Mouse (Mus musculus) thymus, postnatal 4 days (tissue): Measurements from ENCODE around the gene Pip5k1c.

Experiments
- DNase-seq: peaks from one replicate; pipeline ENCODE4 v3.0.0; 2021

Pip5k1c gene

DNA sequence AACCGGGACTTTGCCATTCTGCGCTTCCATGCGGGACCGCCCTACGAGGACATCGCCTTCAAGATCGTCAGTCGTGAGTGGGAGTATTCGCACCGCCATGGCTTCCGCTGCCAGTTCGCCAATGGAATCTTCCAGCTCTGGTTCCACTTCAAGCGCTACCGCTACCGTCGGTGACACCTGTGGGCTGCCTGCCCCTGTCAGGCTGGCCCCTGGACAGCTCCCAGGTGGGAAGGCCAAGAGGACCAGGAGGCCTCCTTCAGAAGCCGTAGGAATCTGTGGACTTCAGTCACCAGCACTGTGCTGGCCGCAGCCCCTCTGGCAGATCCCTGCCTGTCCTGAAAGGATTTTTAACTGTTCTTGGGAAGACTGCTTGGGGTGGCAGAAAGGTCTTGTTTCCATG is 33.0 kb downstream of the Pip5k1c start:
- no peak for DNase-seq

DNA sequence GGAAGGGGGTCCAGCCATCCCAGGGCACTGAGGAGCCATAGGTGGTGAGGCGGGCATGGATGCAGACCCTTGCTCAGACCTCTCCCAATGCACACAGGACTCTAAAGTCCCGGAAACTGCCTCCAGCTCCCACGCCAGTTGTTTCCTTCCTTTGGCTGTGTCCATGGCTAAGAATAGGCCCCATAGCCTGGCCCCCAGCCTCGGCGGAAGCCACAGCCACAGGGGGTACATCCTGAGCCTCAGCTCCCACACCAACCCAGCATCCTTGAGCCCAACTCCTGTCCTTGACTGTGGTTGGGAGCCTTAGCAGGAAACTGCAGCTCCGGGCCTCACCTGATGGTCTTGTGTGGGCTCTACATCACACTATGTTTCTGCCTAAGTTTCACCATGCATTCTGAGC is 34.1 kb downstream of the Pip5k1c start:
- DNase-seq = peak; percentile 54

DNA sequence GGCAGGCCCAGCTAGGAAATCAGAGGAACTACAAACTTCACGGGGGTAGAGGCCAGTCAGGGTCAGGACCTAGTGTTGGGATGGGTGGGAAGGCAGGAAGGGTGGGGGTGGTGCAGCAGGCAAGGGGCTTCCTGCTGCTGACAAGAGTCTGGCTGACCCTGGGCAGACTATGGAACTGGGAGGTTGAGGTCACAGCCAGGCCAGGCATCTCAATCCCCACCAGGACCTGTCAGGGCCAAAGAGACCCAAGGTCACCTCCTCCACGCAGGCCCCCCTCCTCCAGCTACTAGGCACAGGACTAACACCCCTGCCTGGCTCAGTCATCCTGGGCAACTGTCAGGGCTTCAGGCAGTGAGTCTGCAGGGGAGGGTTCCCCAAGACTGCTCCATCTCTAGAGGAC is 35.2 kb downstream of the Pip5k1c start:
- no peak for DNase-seq

DNA sequence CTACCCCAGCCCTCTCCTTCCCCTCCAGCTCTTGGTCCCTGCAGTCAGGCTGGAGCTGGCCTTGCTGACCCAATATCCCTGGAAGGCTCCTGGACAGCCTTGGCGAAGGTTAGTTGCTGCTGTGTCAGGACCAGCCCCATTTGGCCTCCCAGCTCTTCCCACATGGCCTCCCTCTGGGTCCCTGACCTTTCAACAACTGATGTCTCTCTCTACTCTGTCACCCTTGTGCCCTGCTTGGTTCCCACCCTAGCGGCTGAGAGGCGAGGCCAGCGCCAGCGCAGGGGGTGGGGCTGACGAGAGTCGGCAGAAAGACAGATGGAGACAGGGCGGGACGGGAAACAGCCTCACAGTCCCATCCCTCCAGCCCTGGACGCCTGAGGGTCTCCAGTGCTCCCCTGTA is 35.6 kb downstream of the Pip5k1c start, which contains the start of gene Tbxa2r:
TSS of gene Tbxa2r (plus strand) at position 346 of the 400 bp plus-strand sequence.
- peak; percentile 92 for DNase-seq

DNA sequence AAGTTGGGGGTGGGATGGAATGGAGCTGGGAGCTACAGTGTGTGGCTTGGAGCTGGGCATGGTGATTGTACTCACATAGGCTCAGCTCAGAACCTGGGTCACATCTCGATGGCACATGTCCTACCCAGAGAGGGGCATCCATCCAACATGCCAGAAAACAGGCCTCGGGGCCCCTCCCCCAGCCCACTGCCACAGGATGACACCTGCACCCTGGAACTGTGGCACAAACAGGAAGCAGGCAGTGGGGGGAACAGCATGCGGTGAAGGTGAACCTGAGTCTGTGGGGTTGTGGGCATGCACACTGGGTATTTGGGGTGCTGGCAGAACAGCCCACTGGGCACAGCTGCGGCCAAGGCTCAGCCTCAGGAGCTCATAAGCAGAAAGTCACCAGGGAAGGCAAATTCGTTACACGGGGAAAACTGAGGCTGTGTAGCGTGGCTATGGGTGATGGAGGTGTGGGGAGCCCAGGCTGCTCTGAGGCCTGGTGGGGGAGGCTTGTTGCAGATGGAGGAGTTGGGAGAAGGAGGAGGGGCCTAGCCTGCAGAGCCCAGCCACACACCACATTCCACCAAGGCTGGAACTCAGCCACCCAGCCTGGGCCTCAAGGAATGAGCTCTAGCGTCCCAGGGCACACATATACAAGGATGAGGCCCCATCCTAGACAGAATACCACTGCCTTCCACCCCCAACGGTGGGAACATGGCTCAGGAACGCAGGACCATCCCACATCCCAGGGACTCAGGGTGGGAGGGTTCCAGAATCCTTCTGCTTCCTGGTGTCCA is 36.6 kb downstream of the Pip5k1c start:
- DNase-seq = peak; percentile 91

DNA sequence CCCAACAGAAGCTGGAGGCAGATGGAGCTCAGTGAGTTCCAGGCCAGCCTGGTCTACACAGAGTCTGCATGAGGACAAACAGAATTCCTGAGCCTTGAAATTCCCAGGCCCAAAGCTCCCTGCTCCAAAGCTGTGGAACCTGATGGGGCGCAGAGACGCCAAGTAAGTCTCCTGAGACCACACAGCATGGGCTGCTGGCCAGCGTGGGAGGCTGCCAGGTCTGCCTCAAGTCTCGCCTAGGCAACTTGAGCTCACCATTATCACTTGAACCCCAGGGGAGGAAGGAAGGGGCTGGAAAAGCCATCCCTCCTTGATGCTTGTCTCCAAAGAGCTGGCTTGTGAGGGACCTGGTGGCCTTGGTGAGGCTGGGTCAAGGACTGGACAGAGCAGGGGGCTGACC is 37.2 kb downstream of the Pip5k1c start:
- DNase-seq = peak; percentile 56

DNA sequence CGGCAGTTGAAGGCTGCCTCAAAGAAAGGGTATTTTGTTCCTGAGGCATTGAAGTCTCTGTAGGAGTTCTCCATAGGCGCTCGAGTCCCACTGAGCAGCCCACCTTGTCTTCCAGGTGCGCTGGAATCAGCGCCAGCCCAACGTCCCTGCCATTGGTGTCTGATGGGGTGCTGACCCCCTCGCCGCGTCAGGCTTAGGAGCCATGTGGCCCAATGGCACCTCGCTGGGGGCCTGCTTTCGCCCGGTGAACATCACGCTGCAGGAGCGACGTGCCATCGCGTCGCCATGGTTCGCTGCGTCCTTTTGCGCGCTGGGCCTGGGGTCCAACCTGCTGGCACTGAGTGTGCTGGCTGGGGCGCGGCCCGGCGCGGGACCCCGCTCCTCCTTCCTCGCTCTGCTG is 39.5 kb downstream of the Pip5k1c start:
- DNase-seq = no peak

DNA sequence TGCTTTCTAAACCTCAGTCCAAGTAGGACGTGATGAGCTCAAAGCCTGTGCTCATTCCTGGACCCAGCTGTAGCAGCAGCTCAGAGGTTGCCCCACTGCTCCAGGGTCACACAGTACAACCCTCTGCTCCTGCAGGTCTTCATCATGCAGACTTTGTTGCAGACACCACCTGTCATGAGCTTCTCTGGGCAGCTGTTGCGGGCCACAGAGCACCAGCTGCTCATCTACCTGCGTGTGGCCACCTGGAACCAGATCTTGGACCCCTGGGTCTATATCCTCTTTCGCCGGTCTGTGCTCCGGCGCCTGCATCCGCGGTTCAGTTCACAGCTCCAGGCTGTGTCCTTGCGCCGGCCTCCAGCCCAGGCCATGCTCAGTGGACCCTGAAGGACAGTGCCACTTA is 41.6 kb downstream of the Pip5k1c start:
- no peak for DNase-seq

DNA sequence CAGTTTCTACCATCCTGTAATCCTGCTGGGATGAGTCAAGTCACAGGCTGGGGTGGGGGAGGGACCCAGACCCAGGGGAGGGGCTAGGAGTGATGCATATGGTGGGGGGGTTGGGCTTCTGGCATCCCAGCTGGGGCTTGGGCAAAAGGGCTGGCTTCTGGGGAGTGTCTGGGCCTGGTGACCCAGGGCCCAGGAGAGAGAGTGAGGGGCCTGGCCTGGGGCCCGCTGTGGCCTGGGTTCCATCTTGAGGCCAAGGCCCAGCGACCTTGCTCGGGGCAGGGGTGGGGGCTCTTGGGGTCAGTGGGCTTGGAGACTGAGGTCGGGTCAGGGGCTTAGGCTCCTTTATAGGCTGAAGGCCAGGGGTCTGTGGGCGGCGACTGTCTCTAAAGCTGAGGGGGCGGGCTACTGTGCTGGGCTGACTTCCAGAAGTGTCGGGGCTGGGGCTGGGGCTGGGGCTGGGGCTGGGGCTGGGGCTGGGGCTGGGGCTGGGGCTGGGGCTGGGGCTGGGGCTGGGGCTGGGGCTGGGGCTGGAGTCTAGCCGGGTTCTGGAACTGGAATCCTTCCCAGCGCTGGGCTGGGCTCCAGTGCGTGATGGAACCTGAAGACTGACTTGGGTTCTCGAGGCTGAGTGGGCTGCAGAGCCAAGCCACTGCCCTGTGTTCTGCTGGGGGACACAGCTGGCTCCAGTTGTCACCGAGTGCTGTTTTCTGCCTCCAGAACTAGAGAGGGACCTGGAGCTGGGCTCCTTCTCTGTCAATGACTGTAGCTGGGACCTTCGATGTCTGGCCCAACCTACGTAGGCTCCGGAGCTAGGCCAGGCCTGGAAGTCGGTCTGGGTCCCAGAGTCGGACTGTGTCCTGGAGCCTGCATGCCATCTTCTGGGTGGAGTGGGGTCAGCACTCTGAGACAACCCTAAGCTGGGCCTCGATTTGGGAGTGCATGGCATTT is 42.9 kb downstream of the Pip5k1c start:
- no peak for DNase-seq

DNA sequence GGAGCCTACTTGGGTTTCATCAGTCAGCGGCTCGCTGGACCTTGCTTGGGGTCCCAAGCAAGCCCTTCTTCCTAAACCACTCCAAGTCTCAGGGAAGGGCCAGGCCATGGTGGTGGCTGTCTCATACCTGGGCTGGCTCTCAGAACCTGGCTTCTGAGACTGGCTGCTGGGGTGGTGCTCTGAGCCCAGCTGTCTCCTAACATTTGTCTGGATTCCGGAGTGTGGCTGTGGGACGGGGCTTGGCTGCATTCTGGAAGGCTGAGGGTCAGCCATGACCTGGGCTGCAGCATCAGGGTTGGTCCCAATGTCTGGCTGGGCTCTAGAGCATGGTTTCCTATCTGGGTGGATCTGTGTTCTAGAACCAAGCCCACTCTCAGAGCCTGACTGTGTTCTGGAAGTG is 43.8 kb downstream of the Pip5k1c start:
- DNase-seq = no peak

DNA sequence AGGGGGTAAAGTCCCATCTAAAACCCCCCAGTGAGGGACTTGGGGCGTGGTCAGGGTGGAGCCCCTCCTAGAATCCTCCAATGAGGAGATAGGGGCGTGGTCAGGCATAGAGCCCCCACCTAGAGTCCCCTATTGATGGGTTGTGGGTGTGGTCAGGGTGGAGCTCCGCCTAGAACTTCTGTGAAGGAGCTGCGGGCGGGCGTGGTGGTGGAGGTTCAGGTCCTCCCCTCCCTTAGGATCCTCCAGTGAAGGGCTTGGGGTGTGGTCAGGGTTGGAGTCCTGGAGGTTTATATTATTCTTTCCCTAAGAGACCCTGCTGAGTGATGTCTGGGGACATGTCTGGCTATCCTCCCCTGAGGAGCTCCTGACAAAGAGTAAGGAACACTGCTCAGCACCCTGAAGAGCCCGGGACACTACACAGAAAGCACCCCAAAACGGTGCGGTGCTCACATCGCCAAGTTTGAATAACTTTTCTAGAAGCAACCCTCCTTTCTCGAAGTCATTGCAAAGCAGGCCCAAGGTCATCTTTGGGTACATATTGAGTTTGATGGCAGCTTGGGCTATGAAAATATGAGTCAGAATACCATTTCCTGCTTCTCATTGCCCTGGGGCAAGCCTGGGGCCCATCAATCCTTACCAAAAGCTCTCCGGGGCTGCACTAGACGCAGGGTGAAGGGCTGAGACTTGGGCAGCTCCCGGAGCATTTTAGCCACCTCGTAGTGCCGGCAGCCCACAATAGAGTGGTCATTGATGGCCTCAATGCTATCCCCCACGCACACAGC is 48.0 kb downstream of the Pip5k1c start:
- no peak for DNase-seq

DNA sequence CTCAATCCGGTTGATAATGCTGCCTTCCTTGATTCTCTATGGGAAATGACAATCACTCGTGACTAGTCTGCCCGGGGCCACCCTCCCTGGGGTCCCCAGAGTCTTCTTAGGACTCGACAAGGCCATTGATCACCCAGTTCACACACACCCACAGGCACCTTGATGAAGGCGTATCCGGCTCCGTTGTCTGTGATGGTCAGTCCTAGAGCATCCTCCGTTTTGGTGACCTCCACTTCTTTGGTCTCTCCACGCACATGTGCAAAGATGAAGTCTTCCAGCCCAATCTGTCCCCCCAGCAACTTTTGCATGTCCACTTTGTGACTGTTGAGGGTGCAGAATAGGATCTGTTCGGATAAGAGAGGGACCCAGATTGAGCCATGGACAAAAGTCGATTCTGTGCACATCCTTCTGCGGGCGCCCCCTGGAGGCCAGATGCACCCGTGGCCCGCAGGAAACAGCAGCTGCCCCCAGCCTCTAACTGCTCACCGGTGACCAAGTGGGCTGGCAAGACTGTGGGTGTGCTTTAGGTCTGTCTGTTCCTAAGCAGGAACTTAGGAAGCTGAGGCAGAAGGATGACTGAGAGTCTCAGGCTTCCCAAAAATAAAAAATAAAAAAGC is 48.7 kb downstream of the Pip5k1c start:
- DNase-seq = peak; percentile 94

DNA sequence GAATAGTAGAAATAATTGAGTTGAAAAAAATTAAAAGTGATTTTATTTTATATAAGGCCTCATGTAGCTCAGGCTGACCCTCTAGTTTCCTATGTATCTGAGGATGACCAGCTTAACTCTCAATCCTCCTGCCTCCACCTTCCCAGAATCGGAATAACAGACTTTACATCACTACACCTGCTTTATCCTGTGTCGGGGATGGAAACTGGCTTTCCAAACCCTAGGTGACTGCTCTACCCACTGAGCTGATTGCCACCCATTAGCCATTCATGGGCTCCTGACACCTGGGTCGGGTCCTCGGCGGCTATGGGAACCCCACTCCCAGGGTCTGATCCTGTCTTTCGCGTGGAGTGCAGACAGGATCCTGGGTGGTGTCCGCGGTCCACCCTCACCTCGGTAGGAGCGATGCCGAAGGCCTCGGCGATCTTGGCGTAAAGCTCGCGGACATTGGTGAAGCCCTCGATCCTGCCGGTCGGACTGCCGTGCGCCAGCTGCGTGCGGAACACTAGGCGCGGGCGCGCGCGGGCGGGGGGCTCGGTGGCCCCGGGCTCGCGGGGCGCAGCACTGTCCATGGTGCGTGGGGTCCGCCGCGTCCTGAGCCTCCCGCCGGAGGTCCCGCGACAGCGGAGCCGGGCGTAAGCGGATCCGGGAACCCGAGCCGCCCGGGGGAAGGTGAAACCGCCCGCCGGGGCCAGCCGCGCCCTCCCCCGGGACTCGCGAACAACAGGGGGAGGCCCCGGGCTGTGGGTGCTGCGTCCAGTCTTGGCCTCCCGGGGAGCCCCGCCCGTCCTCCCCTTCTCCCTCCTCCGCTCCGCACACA is 50.1 kb downstream of the Pip5k1c start, which contains the start of gene Gipc3:
TSS of gene Gipc3 (minus strand) at position 581 of the 820 bp plus-strand sequence.
- peak; percentile 62 for DNase-seq

DNA sequence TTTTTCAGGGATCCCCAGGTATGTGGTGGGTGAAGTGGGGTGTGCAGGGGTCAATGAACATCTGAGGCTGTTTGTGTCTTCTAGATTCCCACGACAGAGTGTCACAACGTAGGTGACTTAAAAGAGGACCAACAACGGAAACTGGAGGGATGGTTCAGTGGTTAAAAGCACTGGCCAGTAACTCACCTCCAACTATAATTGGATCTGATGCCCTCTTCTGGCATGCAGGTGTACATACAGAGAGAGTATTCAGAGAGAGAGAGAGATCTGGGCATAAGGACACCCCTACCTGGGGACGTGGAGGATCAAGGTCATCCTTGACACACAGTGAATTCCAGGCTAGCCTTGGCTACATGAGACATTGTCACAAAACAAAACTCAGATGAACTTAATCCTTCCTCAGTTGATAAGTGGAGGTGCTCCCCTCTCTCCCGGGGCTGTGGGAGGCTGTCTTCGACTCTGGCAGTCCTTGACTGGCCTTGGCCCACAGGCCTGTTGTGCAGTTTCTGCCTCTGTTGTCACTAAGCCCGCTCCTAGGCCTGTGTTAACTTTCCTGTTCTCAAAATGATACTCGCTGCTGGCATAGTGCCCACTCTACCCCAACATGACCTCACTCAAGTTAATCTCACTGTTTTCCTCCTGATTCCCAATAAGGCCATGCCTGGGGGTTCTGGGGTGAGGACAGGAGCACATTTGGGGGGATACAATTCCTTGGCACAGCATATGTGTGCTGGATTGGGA is 51.8 kb downstream of the Pip5k1c start:
- DNase-seq = no peak

DNA sequence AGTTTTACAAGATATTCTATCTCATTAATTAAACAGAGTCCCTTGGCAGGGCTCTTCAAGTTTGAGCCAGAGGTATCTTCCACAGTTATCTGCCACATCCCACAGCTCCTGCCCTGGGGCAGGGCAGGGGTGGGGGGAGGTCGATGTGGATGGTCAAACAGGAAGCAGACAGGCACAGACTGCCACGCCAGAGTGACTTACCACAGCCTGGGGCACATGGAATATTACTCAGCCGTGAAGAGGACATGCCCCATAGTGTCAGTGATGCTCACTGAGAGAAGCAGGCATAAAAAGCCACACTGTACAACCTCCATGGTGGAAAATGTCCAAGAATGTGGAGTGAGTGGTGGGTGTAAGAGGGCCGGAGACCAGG is 52.4 kb downstream of the Pip5k1c start:
- no peak for DNase-seq

DNA sequence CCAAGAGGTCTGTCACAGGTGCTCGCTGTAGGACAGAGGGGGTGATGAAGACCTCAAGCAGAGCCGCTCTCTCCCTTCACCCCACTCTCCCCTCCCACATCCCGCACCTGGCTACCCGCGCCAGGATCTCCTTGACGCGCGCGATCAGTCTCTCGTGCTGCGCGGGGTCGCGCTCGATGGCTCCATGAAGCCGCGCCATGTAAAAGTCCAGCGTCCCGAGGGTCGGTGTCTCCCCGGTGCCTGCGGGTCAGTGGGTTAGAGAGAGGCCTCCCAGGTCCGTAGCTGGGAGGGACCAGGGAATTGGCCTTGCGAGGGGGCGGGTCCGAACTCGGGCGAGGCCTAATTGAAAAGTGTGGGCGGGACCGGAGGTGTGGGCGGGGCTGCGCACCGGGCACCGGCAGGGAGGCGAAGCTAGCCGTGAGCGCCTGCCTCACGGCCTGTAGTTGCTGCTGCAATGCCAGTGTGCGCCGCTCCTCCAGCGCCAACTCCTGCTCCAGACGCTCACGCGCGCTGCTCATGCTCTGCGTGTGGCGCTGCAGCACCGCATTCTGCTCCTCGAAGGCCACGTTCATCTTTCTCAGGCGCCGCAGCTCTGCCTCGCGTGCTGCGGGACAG is 53.8 kb downstream of the Pip5k1c start:
- DNase-seq = peak; percentile 68

DNA sequence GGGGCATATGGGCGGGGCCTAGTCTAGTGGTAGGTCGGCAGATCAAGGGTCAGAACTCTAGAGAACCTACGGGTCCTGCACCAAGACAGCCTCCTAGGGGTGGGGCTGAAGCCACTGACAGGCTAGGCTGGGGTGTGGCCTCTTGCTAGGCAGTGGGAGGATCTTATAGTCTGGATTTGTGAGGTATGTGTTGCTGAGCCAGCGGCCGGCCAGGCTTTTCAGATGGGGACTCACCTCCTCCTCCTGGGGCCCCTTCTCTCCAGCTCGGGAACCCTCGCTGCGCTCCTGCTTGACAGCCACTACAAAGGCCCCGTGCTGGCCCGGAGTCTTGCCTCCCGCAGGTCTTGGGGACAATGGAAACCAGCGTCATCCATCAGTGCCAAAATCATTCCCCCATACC is 56.4 kb downstream of the Pip5k1c start:
- peak; percentile 51 for DNase-seq

DNA sequence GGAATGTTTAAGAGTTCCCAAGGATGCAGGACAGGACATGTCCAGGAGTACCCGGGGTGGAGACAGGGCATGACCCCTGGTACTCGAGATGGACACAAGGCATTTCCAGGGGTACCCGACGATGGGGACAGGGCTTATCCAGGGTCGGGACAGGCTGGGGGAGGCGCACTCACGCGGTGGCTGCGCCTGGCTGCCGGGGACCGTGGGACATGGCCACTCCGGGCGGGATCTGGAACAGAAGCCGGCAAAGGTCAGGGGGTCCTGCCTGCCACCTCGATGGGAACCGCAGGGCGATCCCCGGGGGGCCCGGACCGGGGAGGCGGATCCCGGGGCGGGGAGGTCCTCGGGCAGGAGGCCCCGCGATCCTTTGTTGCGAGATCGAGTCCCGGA is 57.2 kb downstream of the Pip5k1c start:
- no peak for DNase-seq

DNA sequence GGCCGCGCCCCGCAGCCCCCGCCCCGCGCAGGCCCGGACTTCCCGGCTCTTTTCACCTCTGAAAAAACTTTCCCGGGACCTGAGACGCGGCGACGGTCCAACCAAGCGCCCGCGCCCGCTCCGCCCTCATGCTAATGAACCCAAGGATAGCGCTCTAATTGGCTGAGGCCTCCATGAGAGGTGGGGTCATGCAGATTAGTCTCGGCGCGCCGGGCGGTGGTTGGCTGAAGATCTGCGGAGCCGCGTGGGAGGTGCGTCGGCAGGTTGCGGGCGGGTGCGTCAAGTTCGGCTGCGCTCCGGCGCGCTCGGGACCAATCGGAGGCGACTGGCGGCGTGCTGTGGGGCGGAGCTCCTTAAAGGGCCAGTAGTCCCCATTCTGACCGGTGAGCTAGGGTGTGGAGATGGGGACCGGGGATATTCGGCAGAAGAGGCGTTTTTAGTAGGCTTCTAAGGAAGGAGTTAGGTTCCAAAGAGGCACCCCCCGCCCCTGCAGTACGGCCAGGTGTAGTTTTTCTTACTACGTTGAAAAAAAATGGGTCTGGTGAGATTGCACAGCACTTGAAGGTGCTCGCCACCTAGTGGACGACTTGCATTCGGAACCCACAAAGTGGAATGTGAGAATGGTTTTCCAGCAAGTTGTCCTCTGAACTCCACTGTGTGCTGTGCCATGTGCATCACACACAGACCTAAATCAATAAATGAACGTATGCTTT is 57.7 kb downstream of the Pip5k1c start, which contains the start of gene Hmg20b:
TSS of gene Hmg20b (minus strand) at position 130 of the 713 bp plus-strand sequence.
- peak; percentile 99 for DNase-seq
